Comparison of ENCODE assay signal across 11 mouse cellular contexts in genomic region chr11:52279611-52280145, GRCm38 (mm10).
"Had no signal": no experiment of that assay in that cellular context is flagged by ENCODE, and none has a peak within 500 bp of the region (broad histone marks: within the 10 kb centered on the region; RNA-seq: fewer than 3 reads in every experiment).

No protein-coding gene starts in this region.

- ATAC-seq: midbrain, embryonic 13.5 days had no signal

- H3K36me3 ChIP-seq: limb, embryonic 13.5 days; midbrain, embryonic 13.5 days; neural tube, embryonic 12.5 days had no signal

- H3K4me3 ChIP-seq: layer of hippocampus, adult 2 months; limb, embryonic 13.5 days; midbrain, embryonic 13.5 days; neural tube, embryonic 12.5 days had no signal

- DNase-seq: kidney, adult 18-20 months; kidney, postnatal 10 days; kidney, postnatal 4 days; lung, adult 18-20 months; retina, postnatal 1 day had no signal

- H3K4me2 ChIP-seq: limb, embryonic 13.5 days; midbrain, embryonic 13.5 days; neural tube, embryonic 12.5 days had no signal

- H3K9ac ChIP-seq: limb, embryonic 13.5 days; liver, embryonic 14.5 days; midbrain, embryonic 13.5 days; neural tube, embryonic 12.5 days had no signal

- H3K27ac ChIP-seq: layer of hippocampus, adult 2 months; limb, embryonic 13.5 days; liver, embryonic 14.5 days; midbrain, embryonic 13.5 days; neural tube, embryonic 12.5 days; stomach, postnatal 0 days had no signal

- H3K9me3 ChIP-seq: limb, embryonic 13.5 days; midbrain, embryonic 13.5 days; neural tube, embryonic 12.5 days had no signal
